Mouse (Mus musculus): ENCODE results near the gene Gm4981.
"Not testable (repeated sequence)": the region's sequence is repeated elsewhere in the genome, so short reads cannot be mapped to it uniquely, and the experiment has no call there.

The Gm4981 gene

GRCm38 (mm10) chr10:58236613-58237012 lies at the start of gene Gm4981:
Gene Gm4981 (minus strand): TSS chr10:58236701.
- no peak for DNase-seq

DNA sequence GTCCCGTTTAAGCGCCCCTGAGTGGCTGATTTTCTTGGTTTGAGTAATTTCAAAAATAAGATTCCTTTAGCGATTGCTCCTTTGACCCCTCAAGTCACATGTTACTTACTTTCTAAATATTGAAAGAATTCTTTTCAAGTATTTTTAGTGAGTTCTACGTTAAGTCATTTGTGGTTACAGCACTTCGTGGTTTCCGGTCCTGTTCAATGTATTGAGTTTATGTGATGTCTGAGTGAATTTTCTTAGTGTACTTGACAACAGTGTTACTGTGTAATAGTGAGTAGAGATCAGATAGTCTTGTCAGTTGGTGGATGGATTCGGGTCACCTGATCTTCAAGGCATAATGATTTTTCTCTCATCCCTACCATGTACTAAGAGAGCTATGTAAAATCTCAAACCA lies 45.7 kb upstream of the Gm4981 start:
- DNase-seq: no peak

DNA sequence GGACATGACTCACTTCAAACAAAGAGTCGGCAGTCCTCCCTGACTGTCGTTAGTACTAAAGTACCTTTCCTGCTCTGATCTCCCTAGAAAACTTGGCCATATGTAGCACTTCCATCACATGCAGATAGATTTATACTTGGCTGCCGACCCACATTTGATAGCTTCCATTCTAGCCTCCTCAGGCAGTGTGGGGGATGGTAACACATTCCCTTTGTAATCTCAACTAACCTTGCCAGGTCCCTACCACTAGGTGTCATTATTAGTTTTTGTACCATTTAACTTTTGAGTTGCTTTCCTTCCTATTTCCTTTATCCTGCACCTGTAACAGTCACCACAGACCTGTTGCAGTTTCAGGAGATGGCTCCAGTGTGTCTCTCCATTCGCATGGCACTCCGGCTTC lies 22.0 kb upstream of the Gm4981 start:
- DNase-seq: peak in 1 of 2 experiments; percentile 8

DNA sequence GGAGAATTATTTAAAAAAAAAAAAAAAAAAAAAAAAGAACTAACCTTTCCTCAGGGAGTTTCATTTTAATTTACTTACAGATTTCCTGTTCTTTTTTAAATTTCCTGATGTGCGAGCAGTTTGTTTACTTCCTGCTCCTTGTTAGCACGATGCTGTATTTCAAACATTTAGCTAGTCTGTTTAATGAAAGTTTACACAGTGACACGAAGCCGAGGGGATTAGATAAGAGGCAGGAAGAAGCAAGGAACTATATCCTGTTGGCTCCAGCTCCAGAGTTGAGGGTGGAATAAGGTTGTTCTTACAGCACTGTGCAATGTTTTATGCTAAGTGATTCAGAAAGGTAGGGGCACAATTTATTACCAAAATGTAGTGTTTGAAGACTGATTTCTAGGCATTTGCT lies 19.5 kb upstream of the Gm4981 start:
- DNase-seq: peak in 1 of 2 experiments; percentile 16

- peak; percentile 96 to 97 for DNase-seq
Measured at GRCm38 (mm10) chr10:58255213-58255892, 18.9 kb upstream of the Gm4981 start, which contains the start of gene Gcc2. Gene Gcc2 (plus strand): TSS chr10:58255497.

DNA sequence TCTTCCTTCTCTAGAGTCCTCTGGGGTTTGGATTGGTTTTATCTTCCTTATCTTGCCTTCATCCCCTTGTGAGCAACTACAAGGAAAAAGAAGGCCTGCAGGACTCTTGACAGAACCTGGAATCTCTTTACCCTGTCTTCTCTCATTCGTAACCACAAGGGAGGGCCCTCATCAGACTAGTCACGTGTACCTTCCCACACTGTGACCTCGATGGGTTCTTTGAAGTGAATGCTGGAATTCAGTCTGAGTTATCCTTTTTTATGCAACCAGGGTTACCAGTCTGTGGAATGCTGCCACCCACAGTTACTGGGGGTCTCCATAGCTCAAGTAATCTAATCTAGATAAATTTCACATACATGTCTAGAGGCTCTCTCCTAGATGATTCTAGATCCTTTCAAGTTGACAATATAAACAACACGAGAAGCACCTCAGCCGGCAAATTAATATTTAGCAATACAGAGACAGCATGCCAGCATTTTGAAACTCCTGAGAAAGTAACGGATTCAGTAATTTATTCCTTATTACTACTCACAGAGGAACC lies 18.2 kb upstream of the Gm4981 start:
- DNase-seq: no peak

- peak in 1 of 2 experiments; percentile 19 for DNase-seq
Measured at GRCm38 (mm10) chr10:58249535-58249934, 13.0 kb upstream of the Gm4981 start.

DNA sequence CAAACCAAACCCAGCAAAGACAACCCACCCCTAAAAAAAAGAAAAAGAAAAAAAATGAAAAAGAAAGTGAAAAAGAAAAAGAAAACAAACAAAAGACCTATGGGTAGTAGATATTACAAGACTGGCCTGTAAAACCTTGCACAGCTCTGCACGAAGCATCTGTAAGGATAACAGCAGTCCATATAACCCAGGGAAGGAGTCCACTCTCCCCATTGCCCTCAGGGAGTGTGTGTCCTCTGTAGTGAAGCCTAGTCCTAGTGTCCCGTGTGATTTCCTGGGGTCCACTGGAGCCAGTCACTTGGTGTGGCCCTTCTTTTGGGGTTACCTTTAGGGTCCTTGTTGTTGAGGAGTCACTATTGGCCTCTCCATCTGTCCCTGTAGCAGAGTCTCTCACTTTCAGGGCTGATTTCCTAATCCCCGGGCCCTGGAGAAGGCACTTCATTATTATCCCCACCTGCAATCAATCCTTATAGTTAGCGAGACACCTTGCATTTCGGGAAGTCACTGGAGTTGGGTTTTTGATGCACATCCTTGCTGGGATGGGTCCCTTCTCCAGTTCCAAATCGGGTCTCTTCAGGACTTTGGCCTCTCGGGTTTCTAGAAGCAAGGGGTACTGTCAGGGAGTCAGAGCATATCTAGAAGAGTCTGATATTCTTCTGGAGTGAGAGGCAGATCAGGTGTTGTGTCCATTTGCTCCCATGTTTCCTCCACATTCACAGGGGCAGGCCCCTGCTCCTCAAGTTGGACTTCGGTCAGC lies 2.7 kb upstream of the Gm4981 start:
- DNase-seq: peak in 1 of 2 experiments; percentile 37

GRCm38 (mm10) chr10:58234985-58235384 lies 1.5 kb downstream of the Gm4981 start:
- DNase-seq: not testable (repeated sequence)

- DNase-seq: not testable (repeated sequence)
Measured at GRCm38 (mm10) chr10:58233740-58234121, 2.8 kb downstream of the Gm4981 start.

GRCm38 (mm10) chr10:58233054-58233739 lies 3.3 kb downstream of the Gm4981 start:
- not testable (repeated sequence) for DNase-seq

DNA sequence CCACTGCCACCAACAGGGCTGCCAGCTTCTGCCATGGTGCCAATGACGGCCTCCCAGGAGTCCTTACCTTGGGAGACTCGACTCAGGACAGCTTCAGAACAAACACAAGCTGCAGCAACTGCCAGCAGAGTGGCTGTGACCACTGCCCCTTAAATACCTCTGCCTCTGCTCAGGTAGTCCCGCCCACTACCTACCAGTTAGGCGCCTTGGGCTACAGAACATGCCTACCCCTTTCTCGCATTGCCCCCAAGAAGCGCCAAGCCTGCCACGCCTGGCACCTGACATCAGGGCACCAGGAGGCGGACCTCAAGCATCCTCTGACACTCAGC lies 3.9 kb downstream of the Gm4981 start, which contains the start of gene Duxf3:
Gene Duxf3 (minus strand): TSS at position 35 of the 329 bp plus-strand sequence.
- DNase-seq: not testable (repeated sequence)

- peak; percentile 52 to 54 for DNase-seq
Measured at GRCm38 (mm10) chr10:58231779-58232640, 4.5 kb downstream of the Gm4981 start.

DNA sequence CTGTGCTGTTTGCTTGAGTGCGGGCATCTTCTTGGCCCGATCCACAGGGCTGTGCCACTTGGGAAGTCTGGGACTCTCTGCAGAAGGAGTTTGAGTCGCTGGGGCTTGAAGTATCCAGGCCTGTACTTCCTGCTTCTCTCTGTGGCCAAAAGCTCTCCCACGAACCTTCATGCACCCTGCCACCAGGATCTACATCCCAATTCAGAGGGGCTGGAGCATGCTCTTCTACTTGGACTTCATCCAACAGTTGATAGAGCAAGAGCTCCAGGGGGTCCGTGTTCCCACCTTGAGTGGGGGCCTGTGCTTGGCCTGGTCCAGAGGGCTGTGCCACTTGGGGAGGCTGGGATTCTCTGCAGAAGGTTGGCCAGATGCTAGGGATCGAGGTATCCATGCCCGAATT lies 5.4 kb downstream of the Gm4981 start:
- DNase-seq: not testable (repeated sequence)

DNA sequence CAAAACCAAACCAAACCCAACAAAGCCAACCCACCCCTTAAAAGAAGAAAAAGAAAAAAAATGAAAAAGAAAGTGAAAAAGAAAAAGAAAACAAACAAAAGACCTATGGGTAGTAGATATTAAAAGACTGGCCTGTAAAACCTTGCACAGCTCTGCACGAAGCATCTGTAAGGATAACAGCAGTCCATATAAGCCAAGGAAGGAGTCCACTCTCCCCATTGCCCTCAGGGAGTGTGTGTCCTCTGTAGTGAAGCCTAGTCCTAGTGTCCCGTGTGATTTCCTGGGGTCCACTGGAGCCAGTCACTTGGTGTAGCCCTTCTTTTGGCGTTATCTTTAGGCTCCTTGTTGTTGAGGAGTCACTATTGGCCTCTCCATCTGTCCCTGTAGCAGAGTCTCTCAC lies 6.5 kb downstream of the Gm4981 start:
- not testable (repeated sequence) for DNase-seq

GRCm38 (mm10) chr10:58227798-58228197 lies 8.7 kb downstream of the Gm4981 start:
- not testable (repeated sequence) for DNase-seq

DNA sequence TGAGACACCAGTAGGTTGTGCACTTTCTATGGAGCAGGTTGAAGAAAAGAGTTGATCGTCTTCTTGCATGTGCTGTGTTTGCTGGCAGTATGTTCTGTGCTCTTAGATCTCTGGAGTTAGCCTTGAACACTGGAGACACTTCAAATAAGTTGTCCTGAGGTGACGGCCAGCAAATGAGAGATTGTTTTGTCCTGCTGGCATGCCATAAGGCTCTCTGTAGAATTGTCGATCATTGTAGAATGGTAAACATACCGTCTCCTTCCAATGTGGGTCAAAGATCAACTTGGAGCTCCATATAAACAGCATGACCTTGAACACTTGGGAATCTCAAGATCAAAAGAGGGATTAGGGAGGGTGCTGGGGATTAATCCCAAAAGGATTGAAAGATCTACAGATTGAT lies 10.1 kb downstream of the Gm4981 start:
- DNase-seq: not testable (repeated sequence)

GRCm38 (mm10) chr10:58224827-58225785 lies 11.4 kb downstream of the Gm4981 start, which contains the start of gene AW822073:
Gene AW822073 (minus strand): TSS chr10:58224930.
- DNase-seq: not testable (repeated sequence)

- peak in 1 of 2 experiments; percentile 55 for DNase-seq
Measured at GRCm38 (mm10) chr10:58223972-58224805, 12.3 kb downstream of the Gm4981 start.

DNA sequence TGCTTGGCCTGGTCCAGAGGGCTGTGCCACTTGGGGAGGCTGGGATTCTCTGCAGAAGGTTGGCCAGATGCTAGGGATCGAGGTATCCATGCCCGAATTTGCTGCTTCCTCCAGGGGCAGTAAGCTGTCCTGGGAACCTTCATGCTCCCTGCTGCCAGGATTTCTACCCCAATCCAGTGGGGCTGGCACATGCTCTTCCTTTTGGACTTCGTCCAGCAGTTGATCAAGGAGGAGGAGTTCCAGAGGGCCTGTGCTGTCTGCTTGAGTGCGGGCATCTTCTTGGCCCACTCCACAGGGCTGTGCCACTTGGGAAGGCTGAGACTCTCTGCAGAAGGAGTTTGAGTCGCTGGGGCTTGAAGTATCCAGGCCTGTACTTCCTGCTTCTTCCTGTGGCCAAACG lies 13.3 kb downstream of the Gm4981 start:
- DNase-seq: not testable (repeated sequence)

Data from kidney, postnatal 36 days (tissue).